Mouse (Mus musculus) adrenal gland, postnatal 10 days (tissue): ENCODE data around the gene Usp18. TPM values are rescaled to one million over a fixed set of nuclear protein-coding genes. Genes with fewer than 3 reads are reported as not detected.

ENCODE experiments used
- DNase-seq: peaks from one replicate; pipeline ENCODE4 v3.0.0; 2021; ENCODE audit warnings: mixed read lengths
- total RNA-seq, 2 experiments: library from RNA; stranded (reverse); gene quantifications; 2 replicates each; pipeline ENCODE4 v1.2.3; 2021

Gene Usp18
- total RNA-seq, 2 experiments from 2014 or later = 1.4 to 1.9 TPM

DNA sequence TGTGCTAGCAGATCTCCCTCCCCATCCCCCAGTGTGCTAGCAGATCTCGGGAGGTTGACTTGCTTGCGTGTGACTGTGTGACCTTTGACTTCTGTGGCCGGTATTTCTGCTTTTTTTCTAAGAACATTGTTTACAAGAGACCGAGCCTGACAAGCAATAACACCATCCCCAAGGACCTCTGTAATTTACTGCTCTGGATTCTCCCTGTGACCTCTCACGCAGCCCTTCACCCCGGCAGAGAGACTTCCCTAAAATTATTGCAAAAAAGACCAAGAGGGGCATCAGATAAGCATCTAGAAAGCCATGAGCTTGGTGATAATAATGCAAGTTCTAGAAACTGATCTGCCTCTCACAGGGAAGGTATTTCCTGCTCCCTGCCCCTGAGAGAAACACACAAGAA, 20.7 kb upstream of the Usp18 start:
- DNase-seq = peak; percentile 25

DNA sequence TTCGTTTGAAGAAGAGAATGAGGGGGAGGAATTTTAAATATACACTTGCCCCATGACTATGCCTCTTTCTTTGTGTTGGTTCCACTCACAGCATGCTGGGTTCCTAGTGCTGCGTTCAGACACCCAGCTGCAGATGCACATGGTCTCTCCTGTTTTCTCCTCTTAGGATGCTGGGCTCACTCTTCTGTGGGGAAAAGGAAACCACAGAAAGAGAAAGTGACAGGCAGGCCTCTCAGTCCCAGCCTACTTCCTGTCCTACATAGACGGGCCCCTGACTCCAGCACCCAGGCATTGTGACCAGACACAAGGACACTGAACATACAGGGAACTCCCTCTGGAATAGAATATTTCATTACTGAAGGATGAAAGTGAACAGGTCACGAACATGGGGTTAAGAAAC, 19.7 kb upstream of the Usp18 start:
- DNase-seq = no peak

- DNase-seq = no peak
Measured at GRCm38 (mm10) chr6:121226744-121227143, 19.0 kb upstream of the Usp18 start.

DNA sequence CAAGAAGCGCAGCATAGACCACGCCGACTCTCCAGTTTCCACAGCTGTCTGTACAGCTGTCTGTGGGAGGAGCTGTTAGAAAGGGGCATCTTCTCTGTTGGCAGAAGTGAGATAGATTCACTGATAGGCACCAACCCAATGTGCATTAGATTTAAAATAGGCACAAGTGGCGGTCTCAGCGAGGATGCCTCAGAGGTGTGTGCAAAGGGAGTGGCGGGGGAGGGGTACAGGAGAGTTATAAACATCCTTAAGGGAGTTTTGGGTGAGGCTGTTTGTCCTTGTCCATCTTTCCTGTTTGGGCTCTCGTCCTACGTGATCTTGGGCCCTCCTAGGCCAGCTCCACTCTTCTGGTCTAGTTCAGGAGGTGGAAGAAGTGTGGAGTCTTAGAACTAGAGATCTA, 17.3 kb upstream of the Usp18 start:
- no peak for DNase-seq

DNA sequence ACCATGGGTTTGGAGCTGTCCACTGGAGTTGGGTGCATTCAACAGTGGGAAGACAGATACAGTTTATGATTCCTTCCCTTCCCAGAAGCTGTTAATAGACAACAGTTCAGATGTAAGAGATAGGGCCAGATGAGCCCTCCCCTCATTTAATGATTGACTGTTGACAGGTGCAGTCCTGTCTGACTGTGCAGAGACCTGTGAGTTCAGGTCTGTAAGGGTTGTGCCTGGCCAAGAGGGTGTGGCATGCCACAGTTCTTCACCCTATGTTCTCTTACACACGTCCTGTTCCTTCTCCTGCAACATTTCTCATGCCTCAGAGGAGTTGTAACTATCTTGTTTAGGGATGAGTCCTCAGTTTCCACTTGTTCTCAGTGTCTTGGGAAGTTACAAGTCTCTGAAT, 13.1 kb upstream of the Usp18 start:
- no peak for DNase-seq

DNA sequence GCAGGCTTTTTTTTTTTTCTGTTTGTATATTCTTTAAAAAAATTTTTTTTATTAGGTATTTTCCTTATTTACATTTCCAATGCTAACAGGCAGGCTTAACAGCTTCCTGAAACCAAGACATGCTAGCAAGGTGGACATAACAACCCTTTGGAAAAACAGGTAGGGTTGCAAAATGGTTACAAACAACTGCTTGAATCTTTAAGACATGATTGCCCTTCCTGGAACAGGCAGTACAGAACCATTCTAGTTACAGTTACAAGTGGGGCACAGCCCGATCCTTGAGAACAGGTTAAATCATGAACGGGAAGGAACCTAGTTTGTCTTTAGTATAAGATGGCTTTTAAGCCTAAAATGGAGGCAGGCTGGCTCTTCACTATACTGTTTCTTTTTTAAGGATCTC, 9.3 kb upstream of the Usp18 start:
- DNase-seq = no peak

GRCm38 (mm10) chr6:121238209-121238608, 7.5 kb upstream of the Usp18 start:
- no peak for DNase-seq

GRCm38 (mm10) chr6:121241780-121242179, 3.9 kb upstream of the Usp18 start:
- DNase-seq = no peak

- no peak for DNase-seq
Measured at GRCm38 (mm10) chr6:121243161-121243560, 2.5 kb upstream of the Usp18 start.

- DNase-seq = no peak
Measured at GRCm38 (mm10) chr6:121246037-121246361, 293 bp downstream of the Usp18 start.

DNA sequence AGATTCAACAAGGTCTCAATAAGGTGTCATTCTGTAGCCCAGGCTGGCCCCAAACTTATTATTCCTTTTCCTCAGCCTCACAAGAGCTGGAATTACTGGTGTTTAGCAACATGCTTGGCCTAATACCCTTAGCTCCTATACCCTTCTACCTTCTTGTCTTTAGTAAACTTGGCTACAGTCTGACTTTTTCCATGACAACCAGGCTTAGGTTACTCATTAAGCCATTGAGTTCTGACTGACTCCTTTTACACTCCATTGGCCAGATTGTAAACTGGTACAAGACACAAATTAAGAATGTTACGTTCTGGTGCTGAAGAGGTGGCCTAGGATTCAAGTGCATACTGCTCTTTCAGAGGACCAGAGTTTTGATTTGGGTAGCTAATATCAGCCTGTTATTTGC, 4.7 kb downstream of the Usp18 start:
- DNase-seq = no peak

GRCm38 (mm10) chr6:121251256-121251655, 5.5 kb downstream of the Usp18 start:
- no peak for DNase-seq

GRCm38 (mm10) chr6:121260548-121260947, 14.8 kb downstream of the Usp18 start:
- peak; percentile 85 for DNase-seq

GRCm38 (mm10) chr6:121261233-121261632, 15.5 kb downstream of the Usp18 start:
- DNase-seq = no peak

DNA sequence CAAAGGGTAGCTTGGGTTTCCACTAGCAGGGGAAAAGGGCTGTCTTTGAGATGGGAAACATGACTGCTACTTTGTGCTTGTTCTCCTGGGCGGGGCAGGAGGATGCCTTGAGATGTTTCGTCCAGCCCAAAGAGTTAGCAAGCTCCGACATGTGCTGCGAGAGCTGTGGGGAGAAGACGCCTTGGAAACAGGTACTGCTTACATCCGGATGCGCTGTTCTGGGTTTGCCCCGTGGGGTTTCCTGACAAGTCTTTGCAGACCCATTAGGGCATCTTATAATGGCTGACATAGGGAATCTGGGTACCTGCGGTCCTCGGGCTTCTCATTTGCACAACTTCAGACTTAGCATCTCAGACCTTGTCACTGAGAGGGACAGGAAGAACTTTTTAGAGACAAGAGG, 16.3 kb downstream of the Usp18 start:
- DNase-seq = no peak

DNA sequence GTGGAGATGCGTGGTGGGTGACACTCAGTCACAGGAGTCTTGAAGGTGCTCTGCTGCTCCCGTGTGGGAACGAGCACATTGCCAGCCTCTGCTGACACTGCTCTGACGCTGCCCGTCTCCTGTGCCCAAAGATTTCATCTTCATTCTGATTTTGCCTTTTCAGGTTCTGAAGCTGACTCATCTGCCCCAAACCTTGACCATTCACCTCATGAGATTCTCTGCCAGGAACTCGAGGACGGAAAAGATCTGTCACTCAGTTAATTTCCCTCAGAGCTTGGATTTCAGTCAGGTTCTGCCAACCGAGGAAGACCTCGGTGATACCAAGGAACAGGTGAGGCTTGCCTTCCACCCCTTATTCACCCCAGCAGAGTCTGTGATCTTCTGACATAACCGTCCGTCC, 16.8 kb downstream of the Usp18 start:
- DNase-seq = no peak

DNA sequence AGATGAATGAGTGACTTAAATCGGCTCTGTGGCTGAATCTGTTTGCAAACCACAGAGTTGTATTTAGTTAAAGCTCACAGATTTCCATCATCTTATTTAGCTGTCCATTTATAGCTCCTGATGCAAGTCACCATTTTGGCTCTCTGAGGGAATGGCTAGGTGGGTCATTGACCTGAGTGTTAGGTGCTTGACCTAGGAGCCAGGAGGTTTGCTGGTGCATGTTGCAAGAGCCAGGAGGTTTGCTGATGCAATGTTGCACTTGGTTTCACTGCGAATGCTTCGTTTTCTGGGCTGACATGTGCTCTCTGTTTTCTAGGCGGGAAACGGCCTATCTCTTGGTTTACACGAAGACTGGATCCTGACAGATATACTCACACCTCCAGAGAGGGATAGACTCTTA, 24.4 kb downstream of the Usp18 start:
- DNase-seq = no peak

DNA sequence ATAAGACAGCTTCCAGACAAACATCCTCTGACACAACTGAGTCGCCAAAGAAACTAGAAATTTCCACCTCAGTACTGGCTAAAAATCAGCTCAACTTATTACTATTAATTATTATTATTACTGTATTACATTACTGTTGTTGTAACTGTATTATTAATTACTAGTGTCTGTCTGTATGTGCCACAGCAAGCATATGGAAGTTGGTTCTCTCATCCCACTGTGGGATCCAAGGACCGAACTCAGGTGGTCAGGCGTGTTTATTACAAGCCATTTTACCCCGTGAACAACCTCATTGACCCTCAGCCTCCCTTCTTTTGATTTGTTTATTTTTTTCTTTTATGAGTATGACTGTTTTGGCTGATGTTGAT, 26.0 kb downstream of the Usp18 start:
- no peak for DNase-seq

GRCm38 (mm10) chr6:121272075-121272800, 26.5 kb downstream of the Usp18 start:
- peak; percentile 88 for DNase-seq

GRCm38 (mm10) chr6:121274356-121274755, 28.6 kb downstream of the Usp18 start:
- peak; percentile 45 for DNase-seq

GRCm38 (mm10) chr6:121284132-121284531, 38.4 kb downstream of the Usp18 start:
- peak; percentile 24 for DNase-seq

DNA sequence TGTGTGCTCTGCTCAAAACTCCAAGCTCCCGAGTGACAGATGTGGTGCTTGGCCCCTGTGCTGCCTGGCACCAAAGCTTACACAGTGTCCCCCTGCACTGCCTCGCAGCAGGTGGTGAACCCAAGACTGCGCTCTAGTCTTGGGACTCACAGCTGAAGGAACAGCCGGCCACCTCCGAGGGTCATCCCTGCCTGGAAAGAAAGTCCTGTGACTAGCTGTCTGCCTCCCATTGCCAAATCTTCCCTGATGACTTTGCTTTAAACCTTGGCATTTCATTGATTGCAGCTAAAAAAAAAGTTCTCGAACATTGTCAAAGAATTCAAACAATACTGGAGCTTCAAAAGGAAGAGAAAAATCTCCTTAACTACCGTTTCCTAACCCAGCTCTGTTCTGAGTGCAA, 53.6 kb downstream of the Usp18 start:
- peak; percentile 30 for DNase-seq

GRCm38 (mm10) chr6:121299954-121300353, 54.2 kb downstream of the Usp18 start, which contains the start of gene Slc6a13:
TSS of gene Slc6a13 (plus strand) at chr6:121300227.
- peak; percentile 62 for DNase-seq

- no peak for DNase-seq
Measured at GRCm38 (mm10) chr6:121300504-121300903, 54.8 kb downstream of the Usp18 start.
